Mouse (Mus musculus) cerebellum, postnatal 25 days (tissue): ENCODE data around the gene Gmppb.

ENCODE experiments used
- DNase-seq, 2 experiments: peaks; one replicate each; pipeline ENCODE4 v3.0.0; 2021; ENCODE audit warnings: mixed read lengths in 2 of 2

The Gmppb gene

DNA sequence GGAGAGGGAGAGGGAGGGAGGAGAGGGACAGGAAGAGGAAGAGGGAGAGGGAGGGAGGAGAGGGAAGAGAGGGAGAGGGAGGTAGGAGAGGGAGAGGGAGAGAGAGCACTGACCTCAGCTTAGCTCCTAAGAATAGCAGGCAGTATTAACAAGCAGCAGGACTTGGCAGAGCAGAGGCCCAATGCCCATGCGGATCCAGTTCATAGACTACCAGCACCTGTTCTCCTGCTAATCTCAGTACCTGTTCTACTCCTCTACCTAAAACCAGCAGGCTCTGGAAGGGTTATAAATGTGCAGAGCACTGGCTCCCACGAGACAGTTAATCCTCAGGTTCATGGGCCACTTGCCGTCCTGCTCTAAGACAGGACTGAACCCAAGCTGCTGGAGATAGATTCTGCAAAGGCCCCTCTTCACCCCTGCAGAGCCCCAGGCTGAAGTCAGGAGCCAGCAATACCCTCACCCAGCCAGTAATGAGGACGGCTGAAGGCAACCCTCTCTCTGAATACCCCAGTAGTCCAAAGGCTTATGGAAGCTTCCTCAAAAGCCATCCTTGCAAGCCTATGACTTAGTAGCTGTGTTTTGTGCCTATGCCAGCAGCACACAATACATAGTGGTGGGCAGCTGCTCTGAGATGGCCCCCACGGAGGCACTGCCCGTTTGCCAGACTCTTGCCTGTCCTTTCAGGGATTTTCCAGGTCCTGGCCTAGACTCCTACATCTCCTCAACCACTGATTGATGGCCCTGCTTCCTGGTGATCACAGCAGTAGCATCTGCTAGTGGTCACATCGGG is 24.3 kb downstream of the Gmppb start:
- DNase-seq: peak; percentile 85 to 86

DNA sequence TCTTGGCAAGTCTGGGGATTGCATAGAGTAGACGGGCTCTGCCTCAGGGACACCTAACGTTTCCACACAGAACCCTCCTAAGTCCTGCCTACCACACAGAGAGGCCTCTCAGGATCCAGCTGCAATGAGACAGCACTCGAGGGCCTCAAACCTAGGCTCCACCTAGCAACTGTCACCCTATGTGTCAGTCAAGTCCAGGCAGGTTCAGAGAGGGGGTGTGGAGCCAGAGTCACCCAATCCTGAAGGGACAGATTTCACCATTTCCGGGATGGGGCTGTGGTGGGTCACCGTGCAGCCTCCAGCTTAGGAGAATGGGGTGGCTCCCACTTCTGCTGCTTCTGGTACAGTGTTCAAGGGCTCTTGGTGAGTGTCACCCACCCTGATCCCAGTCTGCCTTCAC is 31.1 kb downstream of the Gmppb start, which contains the start of gene Mst1:
Gene Mst1 (plus strand): TSS at position 269 of the 400 bp plus-strand sequence.
- DNase-seq: no peak

DNA sequence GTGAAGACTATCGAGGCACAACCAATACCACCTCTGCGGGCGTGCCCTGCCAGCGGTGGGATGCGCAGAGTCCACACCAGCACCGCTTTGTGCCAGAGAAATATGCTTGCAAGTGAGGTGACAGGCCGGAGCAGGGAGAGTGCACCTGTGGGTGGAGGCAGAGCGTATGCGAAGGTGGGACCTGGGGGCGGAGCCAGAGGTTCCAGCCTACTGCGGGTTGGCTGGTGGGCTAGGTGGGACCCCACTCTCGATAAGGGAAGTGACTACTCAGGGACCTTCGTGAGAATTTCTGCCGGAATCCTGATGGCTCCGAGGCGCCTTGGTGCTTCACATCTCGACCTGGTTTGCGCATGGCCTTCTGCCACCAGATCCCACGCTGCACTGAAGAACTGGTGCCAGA is 33.5 kb downstream of the Gmppb start:
- peak; percentile 60 to 63 for DNase-seq

DNA sequence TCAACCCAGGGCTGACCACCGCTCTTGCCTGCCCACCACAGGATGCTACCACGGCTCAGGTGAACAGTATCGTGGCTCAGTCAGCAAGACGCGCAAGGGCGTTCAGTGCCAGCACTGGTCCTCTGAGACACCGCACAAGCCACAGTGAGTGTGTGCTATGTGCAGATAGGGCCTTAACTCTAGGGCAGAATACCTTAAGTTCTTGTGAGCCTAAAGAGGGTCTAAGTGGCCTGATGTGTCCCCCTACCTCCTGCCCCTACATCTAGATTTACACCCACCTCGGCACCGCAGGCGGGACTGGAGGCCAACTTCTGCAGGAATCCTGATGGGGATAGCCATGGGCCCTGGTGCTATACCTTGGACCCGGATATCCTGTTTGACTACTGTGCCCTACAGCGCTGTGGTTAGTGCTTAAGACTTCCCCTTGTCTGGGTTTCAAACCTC is 34.0 kb downstream of the Gmppb start, which contains the start of gene Rnf123:
Gene Rnf123 (minus strand): TSS at position 359 of the 444 bp plus-strand sequence.
- DNase-seq: no peak

DNA sequence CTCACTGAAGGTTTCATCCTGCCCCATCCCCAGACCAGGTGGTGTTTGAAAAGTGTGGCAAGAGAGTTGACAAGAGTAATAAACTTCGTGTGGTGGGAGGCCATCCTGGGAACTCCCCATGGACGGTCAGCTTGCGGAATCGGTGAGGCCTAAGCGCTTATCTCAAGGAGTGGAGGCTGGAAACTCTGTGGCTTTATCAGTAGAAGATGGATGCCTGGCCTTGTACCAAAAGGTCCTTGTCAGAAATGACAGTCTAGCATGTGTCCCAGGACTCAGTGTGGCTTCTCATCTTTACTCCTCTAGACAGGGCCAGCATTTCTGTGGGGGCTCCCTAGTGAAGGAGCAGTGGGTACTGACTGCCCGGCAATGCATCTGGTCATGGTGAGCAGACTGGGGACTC is 34.5 kb downstream of the Gmppb start:
- no peak for DNase-seq

DNA sequence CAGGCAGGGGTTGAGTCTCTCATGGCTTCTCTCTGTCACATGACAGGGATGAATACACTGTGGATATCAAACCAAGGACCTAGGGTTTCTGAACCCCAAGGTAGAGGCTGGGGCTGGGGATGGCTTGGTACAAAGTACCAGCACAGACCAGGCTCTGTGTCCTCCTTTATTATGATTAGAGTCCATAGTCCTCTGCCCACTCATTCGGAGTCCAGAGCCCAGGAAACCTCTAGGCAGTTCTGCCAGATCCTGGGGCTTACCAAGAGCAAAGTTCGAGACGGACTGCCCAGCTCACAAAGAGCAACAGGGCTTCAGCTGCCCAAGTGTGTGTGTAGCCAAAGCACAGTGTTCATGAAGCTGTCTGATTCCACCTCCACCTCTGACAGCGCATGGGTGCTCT is 36.2 kb downstream of the Gmppb start:
- no peak for DNase-seq

DNA sequence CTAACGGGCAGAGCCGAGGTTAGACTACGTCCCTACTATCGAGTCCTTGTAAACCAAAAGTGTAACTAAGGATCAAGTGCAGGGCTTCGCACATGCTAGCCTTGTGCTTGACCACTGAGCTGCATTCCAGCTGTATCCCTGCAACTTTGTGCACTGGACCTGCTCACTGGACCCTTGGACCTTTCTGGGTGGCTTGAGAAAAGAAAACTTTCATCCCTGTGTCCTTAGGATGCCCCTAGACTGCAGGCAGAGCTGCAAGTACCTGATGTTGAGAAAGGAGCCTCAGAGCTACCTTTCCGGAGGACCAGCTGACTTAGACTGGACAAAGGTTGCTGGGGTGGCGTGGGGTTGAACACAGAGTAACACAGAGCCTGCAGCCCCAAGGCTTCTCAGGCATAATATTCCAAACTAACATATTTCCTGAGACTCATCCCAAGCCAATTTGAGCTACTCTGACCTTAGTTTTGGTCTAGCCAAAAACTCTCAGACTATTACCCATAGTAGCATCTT is 41.6 kb downstream of the Gmppb start:
- DNase-seq: no peak

DNA sequence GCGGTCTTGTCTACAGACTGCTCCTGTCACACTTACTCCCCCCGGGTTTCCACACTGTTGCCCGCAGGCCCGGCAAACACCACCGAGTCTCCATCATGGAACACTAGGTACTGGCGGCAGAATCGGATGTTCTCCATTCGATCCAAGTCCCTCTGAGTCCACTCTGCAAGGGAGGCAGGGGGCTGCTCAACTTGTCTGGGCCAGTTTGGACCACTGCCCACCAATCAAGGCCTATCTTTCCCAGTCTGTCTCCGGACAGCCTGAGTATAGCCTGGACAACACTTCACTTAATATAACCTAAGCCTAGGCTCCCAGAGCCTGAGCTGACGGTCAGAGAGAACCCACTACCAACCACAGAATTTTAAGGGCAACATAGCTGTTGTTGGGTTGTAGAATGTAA is 44.5 kb downstream of the Gmppb start:
- DNase-seq: peak in 1 of 2 experiments; percentile 58

DNA sequence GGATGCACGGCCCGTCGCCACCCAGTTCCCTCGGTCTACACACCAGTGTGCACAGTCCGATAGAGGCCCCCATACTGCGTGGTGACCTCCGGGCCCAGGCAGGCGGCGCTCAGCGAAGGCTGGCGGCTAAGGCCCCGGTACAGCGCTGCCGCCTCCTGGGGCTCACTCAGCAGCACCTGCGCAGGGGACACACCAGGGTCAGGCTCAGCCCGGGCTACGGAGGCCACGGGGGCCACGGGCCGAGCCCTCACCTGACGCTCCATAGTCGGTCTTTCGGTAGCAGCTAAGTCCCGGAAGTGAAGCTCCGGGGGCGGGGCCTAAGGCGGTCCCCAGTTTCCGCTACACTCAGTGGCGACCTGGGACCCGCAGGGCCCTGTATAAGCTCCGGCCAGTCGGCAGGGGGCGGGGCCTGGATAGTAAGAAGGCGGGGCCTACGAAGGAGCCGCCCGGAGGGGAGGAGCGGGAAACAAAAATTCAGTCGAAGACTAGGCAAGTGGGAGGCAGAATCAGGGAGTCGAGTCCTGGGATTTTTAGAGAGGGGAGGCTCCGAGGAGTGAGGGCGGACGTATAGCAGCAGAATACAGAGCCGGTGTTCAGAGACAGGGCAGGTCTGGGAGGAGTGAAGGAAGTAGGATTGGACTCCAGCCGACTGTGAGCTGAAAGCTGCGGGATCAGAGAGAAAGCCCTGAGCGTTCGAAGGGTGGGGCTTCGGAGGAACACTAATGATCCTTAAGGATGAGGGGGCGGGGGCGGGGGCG is 45.3 kb downstream of the Gmppb start, which contains the start of gene Apeh:
Gene Apeh (minus strand): TSS at position 423 of the 758 bp plus-strand sequence.
- peak; percentile 94 to 97 for DNase-seq

DNA sequence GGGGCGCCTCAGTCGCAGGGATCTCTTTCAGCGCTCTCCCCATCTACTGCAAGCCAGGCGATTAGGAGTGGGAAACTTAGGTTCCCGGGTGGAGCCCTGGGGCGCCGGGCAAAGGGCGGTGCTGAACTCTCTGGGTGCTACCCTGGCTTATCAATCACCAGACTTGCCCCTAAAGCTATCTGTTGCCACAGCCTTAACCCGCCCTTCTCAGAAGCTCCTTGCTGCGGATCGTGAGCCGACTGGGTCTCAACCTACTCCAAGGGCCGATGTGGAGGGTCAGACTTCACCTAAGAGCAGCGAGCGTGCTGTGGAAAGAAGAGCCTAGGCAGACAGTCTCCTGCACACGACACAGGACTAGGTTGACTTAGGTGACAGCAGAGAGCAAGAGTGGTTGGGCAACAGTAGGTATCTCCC is 46.0 kb downstream of the Gmppb start:
- peak; percentile 55 to 61 for DNase-seq

DNA sequence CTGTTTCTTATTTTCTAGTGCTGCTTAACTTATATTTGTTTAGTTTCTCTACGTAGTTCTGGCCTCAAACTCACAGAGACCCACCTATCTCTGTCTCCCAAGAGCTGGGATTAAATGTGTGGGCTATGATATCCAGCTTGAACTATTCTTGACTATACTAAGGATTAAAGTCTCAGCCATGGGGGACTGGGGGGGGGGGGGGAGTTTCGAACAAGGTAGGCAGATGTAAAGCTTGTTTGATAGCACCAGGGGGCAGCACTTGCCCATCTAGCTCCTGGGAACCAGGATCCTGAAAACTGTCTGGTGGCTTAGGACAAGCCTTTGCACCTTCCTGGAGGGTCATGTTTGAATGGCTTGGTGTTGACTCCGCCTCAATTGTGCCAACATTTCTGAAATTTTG is 46.5 kb downstream of the Gmppb start:
- peak; percentile 76 to 83 for DNase-seq

DNA sequence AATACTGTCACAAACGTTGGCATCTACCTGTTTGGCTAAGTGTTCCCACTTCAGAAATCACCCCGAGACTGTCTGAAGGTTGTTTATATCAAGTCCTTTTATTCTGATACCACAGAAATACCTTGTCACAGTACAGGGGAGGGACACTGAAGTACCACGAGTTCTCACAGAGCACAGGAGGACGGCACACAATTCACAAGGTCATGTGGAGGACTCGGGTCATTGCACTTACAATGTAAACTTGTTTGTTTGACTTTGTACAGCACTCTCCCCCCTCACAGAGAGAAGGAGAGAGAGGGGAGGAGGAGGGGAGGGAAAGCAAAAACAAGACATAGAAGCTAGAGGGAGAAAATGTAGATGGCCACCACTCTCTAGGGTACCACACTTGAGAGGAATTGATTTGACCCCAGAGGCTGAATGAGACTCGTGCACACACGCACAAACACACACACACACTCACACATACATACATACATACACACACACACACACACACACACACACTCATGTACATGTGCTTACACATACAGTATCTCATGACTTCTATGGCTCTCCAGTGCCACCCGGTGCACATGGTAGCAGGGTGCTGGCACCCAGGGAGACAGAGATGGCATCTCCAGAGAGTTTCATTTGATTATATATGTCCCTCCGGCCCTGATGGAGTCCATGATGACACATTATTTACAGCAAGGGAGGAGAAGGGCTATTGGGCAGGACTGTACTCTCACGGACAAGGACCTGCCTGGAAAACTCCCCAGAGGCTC is 47.1 kb downstream of the Gmppb start:
- no peak for DNase-seq

DNA sequence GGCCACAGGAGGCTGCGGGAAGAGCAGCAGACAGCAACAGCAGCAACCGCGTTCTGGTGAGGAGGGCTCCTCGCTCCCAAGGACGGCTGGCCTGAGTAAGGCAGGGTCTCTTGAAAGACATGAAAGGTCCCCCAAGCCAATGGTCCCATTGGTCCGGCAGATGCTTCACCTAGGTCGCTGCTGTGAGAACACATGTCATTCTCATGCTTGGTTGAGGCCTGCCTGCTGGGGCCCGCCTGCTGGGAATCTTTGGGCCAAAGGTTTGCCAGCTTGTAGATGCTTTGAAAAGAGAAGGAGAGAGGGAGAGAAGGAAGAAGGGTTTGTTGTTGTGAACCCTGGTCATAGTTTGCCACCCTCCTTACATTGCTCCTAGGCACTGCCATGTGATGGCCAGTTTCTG is 50.6 kb downstream of the Gmppb start:
- peak; percentile 73 to 74 for DNase-seq
